Mouse (Mus musculus): ENCODE measurements around the gene Adamtsl4. TPM values are rescaled to one million over a fixed set of nuclear protein-coding genes. Genes with fewer than 3 reads are reported as not detected.
A peak's percentile ranks its signal among the peaks of the same experiment; 100 is the strongest.

Adamtsl4 gene
- 10 to 100 TPM; 28.2 to 36.2 TPM for total RNA-seq (2021)
- long read RNA-seq, experiment 1, full-length matches to known transcripts, result 12 of 30 reads
- long read RNA-seq, experiment 1, partial matches to known transcripts, result 14 of 30 reads
- long read RNA-seq, experiment 1, other reads (novel, unspliced or antisense), result 4 of 30 reads
- long read RNA-seq, experiment 2, full-length matches to known transcripts, result 19 of 51 reads
- long read RNA-seq, experiment 2, partial matches to known transcripts, result 25 of 51 reads
- long read RNA-seq, experiment 2, other reads (novel, unspliced or antisense), result 7 of 51 reads

- DNase-seq (ENCODE audit: low spot score in 2 of 2), result peak; percentile 75 to 83
Observed at GRCm38 (mm10) chr3:95687524-95688421, at the start of gene Adamtsl4. Gene Adamtsl4 (minus strand): TSS chr3:95687917.

GRCm38 (mm10) chr3:95735071-95735670 lies 47.5 kb upstream of the Adamtsl4 start:
- no peak for DNase-seq (ENCODE audit: low spot score in 2 of 2)

- DNase-seq (ENCODE audit: low spot score in 2 of 2), result no peak
Observed at GRCm38 (mm10) chr3:95734092-95734702, 46.5 kb upstream of the Adamtsl4 start.

GRCm38 (mm10) chr3:95732744-95733521 lies 45.2 kb upstream of the Adamtsl4 start:
- no peak for DNase-seq (ENCODE audit: low spot score in 2 of 2)

GRCm38 (mm10) chr3:95732297-95732696 lies 44.6 kb upstream of the Adamtsl4 start:
- no peak for DNase-seq (ENCODE audit: low spot score in 2 of 2)

- no peak for DNase-seq (ENCODE audit: low spot score in 2 of 2)
Observed at GRCm38 (mm10) chr3:95731802-95732201, 44.1 kb upstream of the Adamtsl4 start.

- DNase-seq (ENCODE audit: low spot score in 2 of 2), result no peak
Observed at GRCm38 (mm10) chr3:95730431-95730830, 42.7 kb upstream of the Adamtsl4 start.

GRCm38 (mm10) chr3:95728906-95729305 lies 41.2 kb upstream of the Adamtsl4 start:
- DNase-seq (ENCODE audit: low spot score in 2 of 2), result no peak

GRCm38 (mm10) chr3:95726696-95727358 lies 39.1 kb upstream of the Adamtsl4 start:
- no peak for DNase-seq (ENCODE audit: low spot score in 2 of 2)

GRCm38 (mm10) chr3:95725863-95726262 lies 38.1 kb upstream of the Adamtsl4 start:
- no peak for DNase-seq (ENCODE audit: low spot score in 2 of 2)

GRCm38 (mm10) chr3:95722386-95722785 lies 34.7 kb upstream of the Adamtsl4 start:
- no peak for DNase-seq (ENCODE audit: low spot score in 2 of 2)

GRCm38 (mm10) chr3:95718153-95718552 lies 30.4 kb upstream of the Adamtsl4 start:
- no peak for DNase-seq (ENCODE audit: low spot score in 2 of 2)

GRCm38 (mm10) chr3:95716075-95716474 lies 28.4 kb upstream of the Adamtsl4 start:
- no peak for DNase-seq (ENCODE audit: low spot score in 2 of 2)

GRCm38 (mm10) chr3:95709967-95710366 lies 22.2 kb upstream of the Adamtsl4 start:
- no peak for DNase-seq (ENCODE audit: low spot score in 2 of 2)

- no peak for DNase-seq (ENCODE audit: low spot score in 2 of 2)
Observed at GRCm38 (mm10) chr3:95709044-95709443, 21.3 kb upstream of the Adamtsl4 start.

GRCm38 (mm10) chr3:95707497-95707896 lies 19.8 kb upstream of the Adamtsl4 start:
- DNase-seq (ENCODE audit: low spot score in 2 of 2), result no peak

GRCm38 (mm10) chr3:95706273-95706672 lies 18.6 kb upstream of the Adamtsl4 start:
- DNase-seq (ENCODE audit: low spot score in 2 of 2), result no peak

- DNase-seq (ENCODE audit: low spot score in 2 of 2), result no peak
Observed at GRCm38 (mm10) chr3:95704612-95705011, 16.9 kb upstream of the Adamtsl4 start.

GRCm38 (mm10) chr3:95703276-95703675 lies 15.6 kb upstream of the Adamtsl4 start:
- DNase-seq (ENCODE audit: low spot score in 2 of 2), result no peak

All from gastrocnemius, postnatal 4 days (tissue).